Mouse (Mus musculus) liver, embryonic 16.5 days (tissue): ENCODE data around the gene Fam221a. TPM values are rescaled to one million over a fixed set of nuclear protein-coding genes. Genes with fewer than 3 reads are reported as not detected.

ENCODE experiments used
- ATAC-seq: fragments of 200-750 bp; cut with Nextera tagmentation; 2 replicates; pipeline ENCODE4 v1.8.0; 2017; ENCODE audit warnings: low read depth, mild to moderate bottlenecking, moderate number of reproducible peaks, moderate library complexity
- H3K27ac ChIP-seq: fragments of 300-500 bp; sonication (generic); 2 replicates; pipeline ENCODE4 v1.5.1; 2014; ENCODE audit warnings: mild to moderate bottlenecking, low read length
- H3K27me3 ChIP-seq: fragments of 300-500 bp; sonication (generic); 2 replicates; pipeline ENCODE4 v1.6.1; 2014; ENCODE audit warnings: low read depth, low read length, mixed read lengths; ENCODE audit not compliant: control insufficient read depth, insufficient read depth
- H3K36me3 ChIP-seq: fragments of 300-500 bp; sonication (generic); 2 replicates; pipeline ENCODE4 v1.6.1; 2014; ENCODE audit warnings: mild to moderate bottlenecking; ENCODE audit not compliant: control insufficient read depth, insufficient read depth
- H3K4me1 ChIP-seq: fragments of 300-500 bp; sonication (generic); 2 replicates; pipeline ENCODE4 v1.6.1; 2014; ENCODE audit warnings: low read depth, low read length, mixed read lengths; ENCODE audit not compliant: control insufficient read depth
- H3K4me2 ChIP-seq: fragments of 300-500 bp; sonication (generic); 2 replicates; pipeline ENCODE4 v1.6.1; 2014; ENCODE audit warnings: low read depth, low read length, mixed read lengths
- H3K4me3 ChIP-seq: fragments of 300-500 bp; sonication (generic); 2 replicates; pipeline ENCODE4 v1.5.1; 2014; ENCODE audit warnings: low read depth, mild to moderate bottlenecking, low read length
- H3K9ac ChIP-seq: fragments of 300-500 bp; sonication (generic); 2 replicates; pipeline ENCODE4 v1.6.1; 2014; ENCODE audit warnings: low read depth, low read length
- H3K9me3 ChIP-seq: fragments of 300-500 bp; sonication (generic); replicated peaks from 2 replicates; pipeline ENCODE4 v1.6.1; 2016; ENCODE audit warnings: low read length; ENCODE audit not compliant: control insufficient read depth
- WGBS: fragments of 180-500 bp; shearing (Covaris S2); extraction: QIAGEN DNeasy Blood & Tissue Kit; methylation state at CpG from one replicate; pipeline ENCODE4 v1.1.7; 2014; ENCODE audit not compliant: insufficient replicate concordance; 5-methylcytosine and 5-hydroxymethylcytosine counted together
- polyA plus RNA-seq: library from polyadenylated mRNA; unstranded; fragments of >200 nt; fragmentation: Nextera tagmentation; extraction: Ambion mirVana; gene quantifications from 2 replicates; pipeline ENCODE4 v1.2.1, GENCODE M21; 2015

The Fam221a gene
- polyA plus RNA-seq, 1 experiment from 2014 or later: 2.4 TPM

DNA sequence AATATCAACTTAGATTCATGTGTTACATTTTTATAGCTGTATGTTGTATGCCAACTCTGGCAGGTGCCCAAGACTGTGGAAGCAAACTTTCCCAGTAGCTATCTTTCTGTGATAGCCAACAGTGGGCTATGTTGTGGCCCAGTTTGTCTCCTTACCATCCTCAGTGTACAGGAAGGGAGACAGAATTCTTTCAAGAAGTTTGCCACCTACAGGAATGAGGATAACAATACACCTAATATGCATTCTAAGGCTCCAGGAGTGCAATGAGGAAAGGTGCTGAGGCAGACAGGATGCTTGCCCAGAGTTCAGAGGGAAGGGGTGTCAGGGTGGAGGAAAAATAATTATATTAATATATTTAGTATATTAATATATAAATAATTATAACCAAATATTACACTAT is 7.1 kb upstream of the Fam221a start:
- no peaks in the 10 kb centered on the region for H3K9me3 ChIP-seq
- no peak overlapping the region for H3K4me3 ChIP-seq
- H3K36me3 ChIP-seq: no peaks in the 10 kb centered on the region
- ATAC-seq: no peak
- H3K4me1 ChIP-seq: no peaks in the 10 kb centered on the region
- H3K9ac ChIP-seq: no peak overlapping the region
- no peak overlapping the region for H3K4me2 ChIP-seq
- no peak overlapping the region for H3K27ac ChIP-seq
- H3K27me3 ChIP-seq: no peaks in the 10 kb centered on the region; the same call in 1 of the 2 replicates

- no peaks in the 10 kb centered on the region for H3K27me3 ChIP-seq
- WGBS: 50% methylated on average over 3 of the region's 3 CpGs
- no peaks in the 10 kb centered on the region for H3K36me3 ChIP-seq
- ATAC-seq: no peak
- peak overlapping the region; percentile 73 for H3K9ac ChIP-seq
- H3K27ac ChIP-seq: no peak overlapping the region
- no peaks in the 10 kb centered on the region for H3K9me3 ChIP-seq
- H3K4me3 ChIP-seq: peak overlapping the region; percentile 70
- peak overlapping the region; percentile 95 for H3K4me2 ChIP-seq
- peaks cover 12% of the 10 kb centered on the region for H3K4me1 ChIP-seq
Observed at GRCm38 (mm10) chr6:49368212-49368611, 673 bp downstream of the Fam221a start.

DNA sequence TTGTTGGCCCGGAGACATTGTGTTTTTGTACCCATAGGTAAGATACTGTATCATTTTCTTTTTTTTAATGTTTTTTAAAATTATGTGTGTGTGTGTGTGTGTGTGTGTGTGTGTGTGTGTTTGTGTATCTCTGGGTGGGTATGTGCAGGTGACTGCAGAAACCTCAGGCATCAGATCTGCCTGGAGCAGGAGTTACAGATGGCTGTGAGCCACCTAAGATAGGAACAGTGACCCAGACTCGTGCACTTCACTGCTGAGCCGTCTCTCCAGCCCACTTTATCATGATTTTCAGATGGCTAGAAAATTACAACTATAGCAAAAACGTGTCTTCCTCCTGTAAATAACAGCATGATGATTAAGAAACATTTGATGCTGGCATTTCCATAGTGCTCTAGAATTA is 5.2 kb downstream of the Fam221a start:
- Histone ChIP-seq H3K4me3 (no peak overlapping the region), H3K27ac (no peak overlapping the region), H3K4me2 (no peak overlapping the region), H3K36me3 (no peaks in the 10 kb centered on the region), H3K27me3 (no peaks in the 10 kb centered on the region), H3K4me1 (peaks cover 8% of the 10 kb centered on the region), H3K9me3 (no peaks in the 10 kb centered on the region), H3K9ac (no peak overlapping the region)
- whole genome bisulfite sequencing: 37% methylated on average over 4 of the region's 4 CpGs
- ATAC-seq: 0 out of 2 replicates have a peak, but pooled peaks have one; percentile 57

GRCm38 (mm10) chr6:49373943-49374342 is 6.4 kb downstream of the Fam221a start:
- Histone ChIP-seq H3K4me3 (no peak overlapping the region), H3K9ac (no peak overlapping the region), H3K4me1 (no peaks in the 10 kb centered on the region; the same call in 1 of the 2 replicates), H3K27me3 (no peaks in the 10 kb centered on the region), H3K27ac (no peak overlapping the region), H3K9me3 (no peaks in the 10 kb centered on the region), H3K4me2 (no peak overlapping the region), H3K36me3 (no peaks in the 10 kb centered on the region)
- 64% methylated on average over 2 of the region's 2 CpGs for WGBS
- ATAC-seq: no peak

DNA sequence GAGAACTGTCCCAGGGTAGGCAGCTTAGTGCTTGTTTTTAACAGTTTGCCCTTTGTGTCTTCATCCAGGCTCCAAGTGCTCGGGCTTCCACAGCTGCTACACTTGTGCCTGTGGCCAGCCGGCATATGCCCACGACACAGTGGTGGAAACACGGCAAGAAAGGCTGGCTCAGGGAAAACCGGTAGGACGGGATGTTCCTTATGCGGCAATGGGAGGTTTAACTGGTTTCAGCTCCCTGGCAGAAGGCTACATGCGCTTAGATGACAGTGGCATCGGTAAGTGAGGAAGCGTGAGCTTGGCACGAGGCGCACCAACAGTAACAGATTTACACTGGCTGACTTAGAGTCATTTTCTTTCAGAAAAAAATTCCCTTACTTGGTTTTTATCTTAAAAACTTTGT is 10.8 kb downstream of the Fam221a start:
- 68% methylated on average over 12 of the region's 12 CpGs for WGBS
- H3K4me1 ChIP-seq: no peaks in the 10 kb centered on the region; the same call in 1 of the 2 replicates

GRCm38 (mm10) chr6:49394276-49394675 is 26.7 kb downstream of the Fam221a start:
- no peaks in the 10 kb centered on the region for H3K9me3 ChIP-seq
- H3K27ac ChIP-seq: no peak overlapping the region
- H3K4me3 ChIP-seq: no peak overlapping the region
- H3K9ac ChIP-seq: no peak overlapping the region
- H3K4me1 ChIP-seq: no peaks in the 10 kb centered on the region
- H3K27me3 ChIP-seq: no peaks in the 10 kb centered on the region
- no peaks in the 10 kb centered on the region for H3K36me3 ChIP-seq
- ATAC-seq: no peak
- H3K4me2 ChIP-seq: no peak overlapping the region
- WGBS: 51% methylated on average over 1 of the region's 1 CpGs

More for the DNA sequence above, 10.8 kb downstream of the Fam221a start:
- no peaks in the 10 kb centered on the region for H3K9me3 ChIP-seq
- no peaks in the 10 kb centered on the region for H3K36me3 ChIP-seq
- no peak for ATAC-seq
- H3K27me3 ChIP-seq: no peaks in the 10 kb centered on the region
- H3K27ac ChIP-seq: no peak overlapping the region
- no peak overlapping the region for H3K9ac ChIP-seq
- no peak overlapping the region for H3K4me3 ChIP-seq
- H3K4me2 ChIP-seq: no peak overlapping the region

- ATAC-seq: no peak
- no peaks in the 10 kb centered on the region for H3K4me1 ChIP-seq
- H3K9me3 ChIP-seq: no peaks in the 10 kb centered on the region
- no peaks in the 10 kb centered on the region for H3K27me3 ChIP-seq
- H3K9ac ChIP-seq: no peak within 1 kb of the TSS
- H3K27ac ChIP-seq: no peak within 1 kb of the TSS
- no peak within 1 kb of the TSS for H3K4me2 ChIP-seq
- H3K36me3 ChIP-seq: no peaks in the 10 kb centered on the region
- H3K4me3 ChIP-seq: no peak within 1 kb of the TSS
- 83% methylated on average over 34 of the region's 34 CpGs for WGBS
Observed at GRCm38 (mm10) chr6:49395316-49395715, 27.8 kb downstream of the Fam221a start, which contains the start of gene Stk31. TSS of gene Stk31 (plus strand) at chr6:49395604.

DNA sequence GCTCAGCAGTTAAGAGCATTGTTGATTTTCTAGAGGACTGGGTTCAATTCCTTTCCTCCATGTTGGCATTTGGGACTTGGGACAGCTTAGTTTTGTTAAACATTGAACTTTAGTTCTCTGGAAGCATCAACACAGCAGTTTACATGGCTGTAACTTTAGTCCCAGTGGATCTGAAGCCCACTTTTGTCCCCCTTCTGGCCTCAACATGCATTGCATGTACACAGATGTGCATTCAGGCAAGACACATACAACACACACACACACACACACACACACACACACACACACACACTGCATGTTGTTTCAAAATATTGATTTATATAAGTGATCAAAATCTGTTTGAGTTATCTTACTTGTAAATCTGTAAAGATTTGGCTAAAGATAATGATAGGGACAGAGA is 29.9 kb downstream of the Fam221a start:
- no peak for ATAC-seq
- no peaks in the 10 kb centered on the region for H3K36me3 ChIP-seq
- no peak overlapping the region for H3K27ac ChIP-seq
- H3K4me3 ChIP-seq: no peak overlapping the region
- H3K9me3 ChIP-seq: no peaks in the 10 kb centered on the region
- no peak overlapping the region for H3K9ac ChIP-seq
- H3K4me1 ChIP-seq: no peaks in the 10 kb centered on the region
- no peaks in the 10 kb centered on the region for H3K27me3 ChIP-seq
- no peak overlapping the region for H3K4me2 ChIP-seq

- Histone ChIP-seq H3K27me3 (no peaks in the 10 kb centered on the region), H3K36me3 (no peaks in the 10 kb centered on the region), H3K4me3 (no peak overlapping the region), H3K4me2 (no peak overlapping the region), H3K9ac (no peak overlapping the region), H3K27ac (no peak overlapping the region), H3K4me1 (no peaks in the 10 kb centered on the region), H3K9me3 (no peaks in the 10 kb centered on the region)
- no peak for ATAC-seq
Observed at GRCm38 (mm10) chr6:49398365-49398764, 30.8 kb downstream of the Fam221a start.

GRCm38 (mm10) chr6:49410830-49411229 is 43.3 kb downstream of the Fam221a start:
- Histone ChIP-seq H3K9me3 (no peaks in the 10 kb centered on the region), H3K36me3 (no peaks in the 10 kb centered on the region), H3K4me1 (no peaks in the 10 kb centered on the region), H3K27me3 (no peaks in the 10 kb centered on the region), H3K27ac (no peak overlapping the region), H3K9ac (no peak overlapping the region), H3K4me3 (no peak overlapping the region), H3K4me2 (no peak overlapping the region)
- ATAC-seq: no peak
- 61% methylated on average over 3 of the region's 3 CpGs for WGBS
